Mouse (Mus musculus): ENCODE data around the gene Galk2.

Gene Galk2

DNA sequence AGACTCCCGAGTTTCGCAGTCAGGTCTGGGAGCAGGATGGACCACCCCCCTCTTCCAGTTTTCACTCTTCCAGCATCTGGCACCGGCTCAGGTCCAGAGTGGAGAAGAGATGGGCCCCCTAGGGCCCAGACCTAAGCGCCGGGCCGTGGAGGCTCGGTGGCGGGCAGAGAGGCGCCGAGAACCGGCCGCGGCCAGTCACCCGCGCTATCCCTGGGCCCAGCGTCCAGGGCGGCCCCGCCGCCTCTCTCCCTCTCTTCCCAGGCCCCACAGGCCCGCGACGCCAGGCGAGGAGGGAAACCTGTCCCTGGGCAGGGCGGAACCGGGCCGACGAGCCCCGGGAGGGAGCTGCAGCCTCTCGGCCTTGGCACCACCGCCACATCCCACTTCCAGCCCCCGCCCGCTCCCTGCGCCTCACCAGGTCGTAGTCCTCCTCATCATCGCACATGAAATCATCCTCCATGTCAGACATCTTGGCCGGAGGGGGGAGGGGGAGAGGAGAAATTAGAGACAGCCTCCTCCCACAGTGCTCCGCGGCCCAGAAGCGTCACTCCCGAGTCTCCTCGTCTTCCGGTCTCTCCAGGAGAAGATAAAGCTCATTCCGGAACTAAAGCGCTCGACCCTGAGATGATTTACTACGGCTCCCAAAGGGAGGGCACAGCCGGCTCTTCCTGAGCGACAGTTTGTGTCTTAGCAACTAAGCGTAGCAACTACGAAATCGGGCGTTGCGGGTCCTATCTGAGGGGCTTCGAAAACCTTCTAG, at the start of gene Galk2, which contains the start of gene Cops2:
Gene Galk2, plus strand, starts transcription at position 589 of the 760 bp plus-strand sequence.
Gene Cops2, minus strand, starts transcription at position 619 of the 760 bp plus-strand sequence.
- peak; percentile 87 to 90 for DNase-seq (ENCODE audit: low spot score in 2 of 2)

DNA sequence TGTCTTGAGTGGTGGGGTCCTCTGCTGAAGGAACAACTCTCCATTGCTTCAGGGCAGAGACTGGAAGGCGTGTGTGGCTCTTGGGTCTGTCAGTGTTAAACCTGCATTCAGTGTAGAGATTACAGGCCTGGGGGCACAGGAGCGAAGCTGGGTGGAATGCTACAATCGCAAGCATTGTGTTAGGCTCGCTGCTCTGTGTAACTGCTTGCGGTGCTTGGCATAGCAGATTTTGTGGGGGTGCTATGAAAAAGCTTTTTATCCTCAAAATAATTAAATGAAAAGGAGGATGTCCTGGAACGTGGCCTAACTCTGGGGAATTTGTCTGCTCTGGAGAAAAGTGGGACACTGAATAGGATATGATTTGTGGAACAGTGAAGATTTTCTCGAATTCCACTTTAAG, 49.4 kb upstream of the Galk2 start:
- DNase-seq (ENCODE audit: low spot score in 2 of 2): no peak

DNA sequence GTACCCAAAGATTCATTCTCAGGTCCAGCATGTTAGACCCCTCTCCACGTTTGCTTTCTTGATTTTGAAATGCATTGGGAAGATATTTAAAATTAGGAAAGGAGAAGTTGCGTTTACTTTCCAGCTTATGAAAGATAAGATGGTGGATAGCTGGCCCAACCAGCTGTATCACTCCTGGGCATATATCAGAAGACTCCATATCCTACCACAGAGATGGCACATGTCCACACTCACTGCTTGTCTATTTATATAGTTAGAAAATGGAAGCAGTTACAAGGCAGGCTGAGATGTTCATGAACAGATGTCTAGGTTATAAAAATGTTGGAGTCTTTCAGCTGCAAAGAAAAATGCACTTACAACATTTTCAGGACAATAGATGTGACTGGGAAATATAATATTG, 47.6 kb upstream of the Galk2 start:
- no peak for DNase-seq (ENCODE audit: low spot score in 2 of 2)

DNA sequence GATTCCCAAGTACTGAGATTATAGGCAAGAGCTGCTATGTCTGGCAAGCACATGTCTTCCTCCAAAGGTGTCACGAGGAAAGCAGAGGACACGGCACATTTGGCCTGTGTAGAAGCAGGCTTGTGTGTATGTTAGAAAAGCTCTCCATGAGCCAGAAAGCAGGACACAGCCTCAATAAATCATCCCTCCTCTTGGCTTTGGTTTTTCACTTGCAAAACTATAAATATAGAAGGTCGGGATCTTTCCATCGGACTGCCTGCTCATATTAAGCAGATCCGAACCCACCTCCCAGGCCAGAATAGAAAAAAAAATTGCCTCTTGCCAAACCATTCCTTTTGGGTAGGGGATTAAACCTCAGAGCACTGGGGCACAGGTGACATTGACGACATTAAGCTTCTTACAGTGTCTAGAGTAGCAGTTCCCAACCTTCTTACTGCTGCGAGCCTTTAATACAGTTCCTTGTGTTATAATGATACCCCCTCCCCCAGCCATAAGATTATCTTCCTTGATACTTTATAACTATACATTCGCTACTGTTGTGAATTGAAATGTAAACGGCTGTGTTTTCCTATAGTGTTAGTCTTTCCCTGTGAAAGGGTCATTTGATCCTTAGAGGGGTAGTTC, 44.8 kb upstream of the Galk2 start:
- no peak for DNase-seq (ENCODE audit: low spot score in 2 of 2)

DNA sequence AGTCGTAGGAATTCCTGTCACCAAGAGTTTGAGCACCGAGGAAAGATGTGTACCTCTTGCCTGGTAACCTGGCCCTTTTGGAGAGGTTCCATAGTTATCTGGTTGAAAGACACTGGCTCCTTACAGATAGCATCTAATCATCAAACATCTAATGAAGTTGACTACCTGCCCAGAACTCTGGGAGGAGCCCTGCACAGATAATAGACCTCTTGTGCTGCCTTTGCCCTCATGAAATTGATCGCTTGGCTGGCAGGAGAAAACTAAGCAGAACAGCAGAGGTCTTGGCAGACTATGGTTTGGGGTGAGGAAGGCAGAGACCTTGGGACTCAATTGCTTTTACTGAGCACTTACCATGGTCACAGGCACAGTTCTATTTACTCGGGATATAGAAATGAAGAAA, 38.5 kb upstream of the Galk2 start:
- DNase-seq (ENCODE audit: low spot score in 2 of 2): no peak

DNA sequence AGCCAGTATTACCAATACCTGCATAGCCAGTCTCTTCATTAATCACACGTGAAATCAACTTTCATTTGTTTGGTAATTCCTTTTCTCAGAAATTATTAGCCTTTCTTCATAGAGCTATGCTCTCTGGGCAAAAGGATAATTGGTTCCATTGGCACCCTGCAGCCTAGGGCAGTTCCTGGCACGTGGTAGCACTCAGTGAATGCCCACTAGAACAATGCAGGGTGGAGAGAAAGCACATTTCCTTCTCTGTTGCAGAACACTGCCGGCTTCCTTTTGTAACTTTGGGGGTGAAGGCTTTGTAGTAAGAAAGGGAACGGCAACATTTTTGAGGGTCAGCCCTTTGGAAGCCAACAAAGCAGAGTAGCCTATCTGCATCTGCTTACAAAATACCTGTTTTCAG, 32.7 kb upstream of the Galk2 start:
- no peak for DNase-seq (ENCODE audit: low spot score in 2 of 2)

DNA sequence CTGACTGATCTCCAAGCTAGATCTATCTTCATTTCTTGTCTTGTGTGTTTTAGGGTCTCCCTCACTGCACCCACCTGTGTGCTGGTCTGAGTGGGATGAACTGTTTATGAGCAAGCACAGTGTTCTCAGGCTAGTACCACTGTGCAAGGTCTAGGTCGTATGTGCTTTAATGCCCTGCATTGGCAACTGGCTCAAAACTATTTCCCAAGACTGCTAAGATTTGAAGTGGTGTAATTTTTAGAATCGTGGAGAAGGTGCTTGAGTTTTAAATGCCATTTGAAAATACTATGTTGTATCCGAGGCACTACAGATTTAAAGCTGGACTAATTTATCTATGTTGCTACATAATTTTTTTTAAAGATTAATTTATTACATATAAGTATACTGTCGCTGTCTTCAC, 31.0 kb upstream of the Galk2 start:
- no peak for DNase-seq (ENCODE audit: low spot score in 2 of 2)

DNA sequence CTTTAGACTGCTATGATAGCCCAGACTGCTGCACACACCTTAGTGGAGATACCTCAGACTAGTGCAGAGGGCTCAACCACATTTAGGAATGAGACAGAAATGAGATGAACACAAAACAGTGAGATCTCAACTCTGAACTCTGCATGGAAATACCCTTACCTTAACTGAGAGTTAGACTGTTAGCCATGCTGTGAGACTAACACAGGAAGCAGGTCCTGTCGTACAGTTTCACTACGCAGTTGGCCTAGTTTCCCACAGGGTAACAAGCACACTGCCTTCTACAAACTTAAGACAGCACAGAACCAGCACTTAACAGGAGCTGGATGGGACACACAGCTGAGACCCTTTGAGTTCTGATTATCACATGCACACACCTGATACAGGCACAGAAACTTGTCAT, 29.0 kb upstream of the Galk2 start:
- DNase-seq (ENCODE audit: low spot score in 2 of 2): no peak

DNA sequence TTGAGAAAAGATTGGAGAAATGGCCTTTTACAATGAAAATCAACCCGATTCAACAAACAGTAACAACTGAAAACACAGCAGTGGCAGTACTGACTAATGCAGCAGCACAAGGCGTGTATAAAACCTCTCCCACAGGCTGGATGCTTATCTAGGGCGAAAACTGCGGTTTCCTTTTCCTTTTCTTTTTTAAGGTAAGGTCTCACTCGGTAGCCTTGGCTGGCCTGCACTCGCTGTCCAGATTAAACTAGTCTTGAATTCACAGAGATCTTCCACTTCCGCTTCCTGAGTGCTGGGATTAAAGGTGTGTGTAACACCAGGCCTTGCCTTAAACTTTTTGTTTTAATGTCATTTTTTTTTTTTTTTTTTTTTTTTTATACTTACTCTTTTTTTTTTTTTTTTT, 20.8 kb upstream of the Galk2 start:
- DNase-seq (ENCODE audit: low spot score in 2 of 2): no peak

DNA sequence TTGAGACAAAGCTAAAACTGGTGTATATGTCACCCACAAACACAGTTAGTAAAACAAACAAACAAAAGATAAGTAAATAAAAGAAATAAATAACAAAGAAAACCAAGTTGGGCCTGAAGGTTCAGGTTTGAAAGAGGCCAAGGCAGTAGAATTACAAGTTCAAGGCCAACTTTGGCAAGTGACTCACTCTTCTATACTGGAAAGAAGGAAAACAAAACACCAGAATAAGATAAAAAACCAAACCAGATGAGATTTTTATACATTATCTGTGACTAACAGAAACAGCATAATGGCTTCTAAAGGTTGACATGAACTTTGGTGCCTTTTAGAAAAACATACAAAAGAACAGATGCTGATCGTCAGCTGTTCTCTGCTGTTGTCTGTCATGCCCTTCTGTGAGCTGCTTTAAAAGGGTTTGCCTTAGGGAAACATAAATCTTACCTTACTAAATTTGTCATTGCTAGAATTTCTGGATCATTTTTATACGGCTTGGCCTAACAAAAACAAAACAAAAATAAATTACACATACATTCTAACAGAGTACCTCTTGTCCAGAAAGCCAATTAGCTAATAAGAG, 20.1 kb upstream of the Galk2 start:
- DNase-seq (ENCODE audit: low spot score in 2 of 2): no peak

DNA sequence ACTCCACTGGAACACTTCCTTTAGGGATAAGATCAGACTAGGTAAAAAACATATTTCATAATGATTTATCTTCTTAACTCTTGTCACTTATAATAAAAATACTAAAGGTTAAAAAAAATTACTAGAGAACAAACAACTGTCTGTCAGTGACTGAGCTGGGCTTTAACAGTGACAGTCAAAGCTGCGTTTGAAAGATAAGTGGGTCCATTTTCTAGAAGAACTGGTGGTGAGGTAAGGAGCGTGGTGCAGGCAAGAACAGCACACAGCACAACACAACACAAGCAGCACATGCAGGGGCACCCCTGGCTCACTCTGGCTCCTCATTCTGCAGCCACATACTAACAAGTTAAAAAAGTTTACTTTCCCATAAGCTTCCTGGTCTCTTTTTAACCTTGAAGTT, 7.7 kb upstream of the Galk2 start:
- DNase-seq (ENCODE audit: low spot score in 2 of 2): no peak

DNA sequence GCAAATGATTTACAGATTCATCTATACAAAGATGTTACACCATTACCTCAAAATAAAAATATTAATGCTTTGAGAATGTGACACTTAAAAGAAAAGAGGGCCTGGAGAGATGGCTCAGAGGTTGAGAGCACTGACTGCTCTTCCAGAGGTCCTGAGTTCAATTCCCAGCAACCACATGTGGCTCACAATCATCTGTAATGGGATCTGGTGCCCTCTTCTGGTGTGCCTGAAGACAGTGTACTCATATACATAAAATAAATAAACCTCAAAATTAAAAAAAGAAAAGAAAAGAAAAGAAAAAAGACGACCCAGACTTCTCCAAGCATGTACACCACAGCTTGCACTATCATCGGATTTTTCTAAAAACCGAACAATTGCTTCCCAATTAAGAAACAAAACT, 1.2 kb upstream of the Galk2 start:
- DNase-seq (ENCODE audit: low spot score in 2 of 2): no peak

DNA sequence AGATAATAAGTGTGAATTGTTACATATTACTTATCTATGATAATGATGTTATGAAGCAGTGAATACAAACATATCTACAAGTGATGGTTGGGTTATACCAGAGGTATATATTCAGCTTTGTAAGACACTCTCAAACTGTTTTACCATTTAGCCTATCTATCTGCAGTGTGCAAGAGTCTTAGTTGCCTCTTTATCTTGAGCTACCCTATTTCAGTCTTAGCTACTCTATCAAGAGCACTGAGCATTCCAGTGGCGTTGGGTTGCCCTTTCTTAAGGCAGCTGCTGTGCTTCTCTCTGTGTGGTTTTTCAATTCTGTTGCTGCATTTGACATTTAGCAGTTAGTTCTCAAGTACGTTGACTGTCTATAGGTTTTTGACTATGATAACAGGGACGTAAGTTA, 4.9 kb downstream of the Galk2 start:
- DNase-seq (ENCODE audit: low spot score in 2 of 2): no peak

DNA sequence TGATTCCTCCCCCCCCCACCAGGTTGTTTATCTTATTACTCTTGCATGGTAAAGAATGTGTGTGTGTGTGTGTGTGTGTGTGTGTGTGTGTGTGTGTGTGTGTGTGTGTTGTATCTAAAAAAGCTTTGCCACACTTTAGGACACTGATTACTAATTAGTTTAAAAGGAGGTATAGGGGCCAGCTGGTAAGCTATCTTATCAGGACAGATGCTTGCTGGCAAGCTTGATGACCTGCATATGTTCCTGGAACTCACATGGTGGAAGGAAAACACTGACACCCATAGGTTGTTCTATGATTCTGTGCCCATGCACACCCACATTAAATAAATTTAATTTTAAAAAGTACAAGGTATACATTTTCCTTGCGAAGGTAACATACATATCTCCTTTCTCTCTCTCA, 5.6 kb downstream of the Galk2 start:
- no peak for DNase-seq (ENCODE audit: low spot score in 2 of 2)

DNA sequence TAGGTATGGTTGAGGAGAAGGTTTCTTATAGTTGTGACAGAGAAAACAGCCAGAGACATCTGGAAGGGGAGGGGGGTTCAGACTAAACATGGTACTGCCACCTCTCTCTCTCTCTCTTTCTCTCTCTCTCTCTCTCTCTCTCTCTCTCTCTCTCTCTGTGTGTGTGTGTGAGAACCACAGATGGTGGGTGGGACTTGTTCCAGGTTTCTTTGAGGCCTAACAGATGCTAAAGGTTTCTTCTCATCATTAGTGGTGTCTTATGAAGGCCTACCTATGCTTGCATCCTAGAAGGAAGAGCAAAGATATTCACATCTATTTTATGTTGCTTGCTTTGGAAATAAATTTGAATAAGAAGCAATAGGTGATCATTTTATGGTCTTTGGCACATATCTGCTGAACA, 6.7 kb downstream of the Galk2 start:
- no peak for DNase-seq (ENCODE audit: low spot score in 2 of 2)

DNA sequence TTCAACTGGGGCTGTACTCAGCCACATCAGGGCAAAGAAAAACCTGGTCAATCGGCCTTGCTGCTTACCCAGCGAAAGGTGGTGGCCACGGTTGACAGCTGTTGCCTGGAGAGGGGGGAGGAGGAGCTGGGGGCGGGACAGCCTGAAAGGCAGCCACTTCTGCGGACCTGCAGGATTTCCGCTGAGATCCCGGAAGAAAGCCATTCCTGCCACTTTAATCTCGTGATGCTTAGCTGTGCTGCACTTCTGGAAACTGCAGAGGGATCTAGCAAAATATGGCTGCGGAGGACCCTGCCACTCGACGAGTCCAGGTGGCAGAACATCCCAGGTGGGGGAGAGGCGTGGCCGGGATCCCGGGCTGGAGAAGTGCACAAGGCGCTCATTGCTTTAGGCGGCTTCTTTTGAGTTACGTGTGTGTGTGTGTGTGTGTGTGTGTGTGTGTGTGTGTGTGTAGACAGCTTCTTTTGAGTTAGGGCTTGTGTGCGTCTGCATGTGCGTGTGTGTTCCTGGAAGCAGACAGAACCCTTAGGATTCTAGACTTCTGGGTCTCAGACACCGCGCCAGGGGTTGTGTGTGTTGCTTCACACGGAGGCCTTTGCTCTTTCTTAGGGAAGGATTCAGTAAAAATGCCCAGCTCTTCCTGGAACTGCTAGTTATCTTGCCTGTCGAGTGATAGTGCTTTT, 7.3 kb downstream of the Galk2 start:
- peak; percentile 50 to 62 for DNase-seq (ENCODE audit: low spot score in 2 of 2)

DNA sequence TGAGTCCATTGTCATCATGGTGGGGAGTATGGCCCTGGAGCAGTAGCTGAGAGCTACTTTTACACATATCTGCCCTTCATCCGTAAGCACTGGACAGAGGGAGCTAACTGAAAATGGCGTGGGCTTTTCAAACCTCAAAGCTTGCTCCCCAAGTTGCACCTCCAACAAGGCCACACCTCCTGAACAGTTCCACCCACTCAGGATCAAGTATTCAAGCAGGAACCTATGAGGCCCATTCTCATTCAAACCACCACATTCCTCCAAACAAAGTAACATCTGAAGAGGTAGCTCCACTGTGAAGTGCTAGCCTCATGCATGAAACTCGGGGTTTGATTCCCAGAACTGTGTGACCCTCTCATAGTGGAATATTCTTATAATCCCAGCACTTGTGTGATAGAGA, 9.4 kb downstream of the Galk2 start:
- DNase-seq (ENCODE audit: low spot score in 2 of 2): no peak

DNA sequence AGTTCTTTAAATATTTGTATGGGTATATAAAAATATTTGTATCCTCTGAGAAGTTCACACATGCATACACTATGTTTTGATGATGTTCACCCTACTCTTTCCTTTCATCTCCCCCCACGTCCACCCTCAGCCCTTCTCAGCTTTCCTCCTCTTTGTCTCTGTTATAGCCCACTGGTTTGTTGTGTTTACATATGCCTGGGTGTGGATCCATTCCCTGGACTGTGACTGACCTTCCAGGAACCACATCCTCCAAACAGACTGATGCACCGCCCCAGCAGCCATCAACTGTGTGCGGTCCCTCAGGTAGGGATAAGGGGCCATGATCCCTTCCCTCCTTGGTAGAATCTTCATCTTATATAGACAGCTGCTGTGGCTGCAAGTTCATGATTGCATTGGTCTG, 11.2 kb downstream of the Galk2 start:
- DNase-seq (ENCODE audit: low spot score in 2 of 2): no peak

DNA sequence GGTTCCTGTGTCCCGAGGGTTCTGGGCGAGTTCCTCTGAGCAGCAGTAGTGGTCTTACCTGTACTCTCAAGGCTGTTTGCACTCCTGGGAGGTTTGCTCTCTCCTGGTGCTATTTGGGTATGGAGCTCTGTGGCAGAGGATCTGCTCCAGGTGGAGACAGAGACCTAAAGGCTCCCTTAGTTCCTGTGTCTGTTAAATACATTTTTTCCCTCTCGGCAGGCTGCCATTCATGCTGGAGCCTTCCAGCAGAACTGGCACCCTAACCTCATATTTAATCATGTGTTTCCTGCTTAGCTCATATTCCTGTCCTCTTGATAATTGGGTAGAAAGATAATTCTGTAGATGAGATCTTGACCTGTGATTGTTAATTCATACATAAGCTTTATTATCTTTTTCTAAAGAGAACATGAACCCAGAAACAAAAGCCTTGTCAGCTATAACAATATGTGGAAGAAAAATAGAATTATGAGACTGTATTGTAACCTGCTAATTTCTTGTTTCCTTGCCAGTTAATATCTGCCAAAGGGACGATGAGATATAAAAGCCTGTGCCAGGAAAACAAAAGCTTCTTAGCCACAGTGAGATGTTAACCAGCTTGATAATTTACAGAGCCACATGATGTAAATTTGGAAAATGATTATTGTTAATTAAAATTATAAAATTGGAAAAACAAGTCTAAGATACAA, 27.1 kb downstream of the Galk2 start:
- DNase-seq (ENCODE audit: low spot score in 2 of 2): no peak

DNA sequence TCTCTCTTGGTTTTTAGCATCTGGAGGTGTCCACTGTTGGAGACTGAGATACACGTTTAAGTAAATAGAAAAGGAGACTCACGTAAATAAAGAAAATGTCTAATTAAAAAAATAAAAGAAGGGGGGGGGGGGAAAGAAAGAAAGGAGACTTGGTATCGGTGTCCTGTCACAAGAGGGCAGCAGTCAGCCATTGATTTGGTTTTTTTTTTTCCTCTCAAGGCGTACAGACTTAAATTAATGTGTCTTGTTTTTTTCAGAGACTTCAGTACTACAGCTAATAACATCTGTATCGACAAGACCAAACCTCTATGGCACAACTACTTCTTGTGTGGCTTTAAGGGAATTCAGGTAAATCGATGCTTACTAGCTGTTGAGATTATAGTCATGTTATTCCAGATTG, 34.2 kb downstream of the Galk2 start:
- no peak for DNase-seq (ENCODE audit: low spot score in 2 of 2)

DNA sequence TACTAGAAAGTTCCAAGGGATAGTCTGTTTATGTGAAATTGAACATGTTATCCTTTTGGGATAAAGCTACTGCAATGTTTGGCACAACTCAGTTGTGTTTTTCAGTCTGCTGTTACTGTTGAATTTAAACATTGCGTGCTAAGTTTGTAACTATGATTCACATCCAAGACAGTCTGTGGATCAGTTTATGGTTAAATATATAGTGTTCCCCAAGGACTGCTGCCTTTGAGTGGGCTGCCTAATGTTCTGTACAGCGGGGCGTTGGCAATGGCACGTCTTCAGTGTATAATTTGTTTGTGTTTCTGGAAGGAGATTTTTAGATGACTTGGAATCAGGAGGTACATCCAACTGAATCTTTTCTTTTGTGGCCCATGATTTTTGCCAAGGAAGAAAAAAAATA, 36.2 kb downstream of the Galk2 start:
- DNase-seq (ENCODE audit: low spot score in 2 of 2): no peak

DNA sequence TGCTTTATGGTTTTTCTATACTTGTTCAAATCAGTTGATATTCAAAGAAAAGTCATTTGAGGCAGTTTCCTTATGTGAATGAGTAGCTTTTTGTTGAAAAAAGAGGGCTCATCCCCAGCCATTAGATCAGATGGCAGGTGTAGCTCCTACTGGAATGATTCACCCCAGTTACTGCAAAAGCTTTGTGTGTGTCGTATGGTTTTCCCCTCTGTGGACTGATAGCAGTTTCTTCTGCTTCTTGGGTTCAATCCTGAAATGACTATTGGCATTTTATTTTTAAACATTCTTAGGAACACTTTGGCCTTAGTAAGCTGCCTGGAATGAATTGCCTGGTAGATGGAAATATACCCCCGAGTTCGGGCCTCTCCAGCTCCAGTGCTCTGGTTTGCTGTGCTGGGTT, 37.4 kb downstream of the Galk2 start:
- DNase-seq (ENCODE audit: low spot score in 2 of 2): no peak
